In the genomic region with DNA sequence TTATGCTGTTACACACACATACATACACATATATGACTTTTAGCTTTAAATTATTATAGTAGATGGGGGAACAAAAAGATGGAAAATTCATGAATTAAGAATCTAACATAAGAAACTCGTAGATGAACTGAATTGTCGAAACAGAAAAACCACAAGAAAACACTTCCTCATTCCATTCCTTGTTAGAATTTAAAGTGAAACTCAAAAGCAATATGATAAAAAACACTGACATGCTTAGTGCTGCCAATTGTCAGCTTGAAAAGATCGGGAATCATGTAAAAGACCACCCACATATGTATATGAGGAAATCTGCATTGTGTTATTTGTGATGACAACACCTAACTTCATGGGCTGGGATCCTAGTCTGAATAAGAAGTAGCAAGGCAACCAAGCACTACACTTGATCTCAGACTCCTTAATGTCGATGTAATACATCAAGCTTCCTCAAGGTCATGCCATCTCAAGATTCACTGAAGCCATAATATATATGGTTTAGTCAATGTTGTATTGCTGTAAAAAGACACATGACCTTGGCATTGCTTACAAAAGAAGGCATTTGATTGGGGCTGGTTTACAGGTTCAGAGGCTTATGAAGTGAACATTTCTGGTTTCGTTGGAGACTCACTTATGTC, we compare ENCODE assay signal across 21 mouse cellular contexts.
DNase-seq lines count a peak whose midpoint lies in the region; TF ChIP-seq lines count a peak whose summit lies in the region.
"Had no signal": no experiment of that assay in that cellular context is flagged by ENCODE, and none has a peak within 500 bp of the region (broad histone marks: within the 10 kb centered on the region; RNA-seq: fewer than 3 reads in every experiment).

No protein-coding gene starts in this region.

- peaks cover 10% of the 10 kb centered on the region for H3K4me1 ChIP-seq in bone marrow macrophage, adult 2 months (ENCODE audit: control insufficient read depth, insufficient read depth, low read length)
- H3K4me1 ChIP-seq: embryonic facial prominence, embryonic 13.5 days; forebrain, embryonic 13.5 days; hindbrain, embryonic 13.5 days had no signal

- peak overlapping the region; percentile 78 for H3K27ac ChIP-seq in bone marrow macrophage, adult 2 months (ENCODE audit: insufficient read depth, low read depth, low read length)
- H3K27ac ChIP-seq in macrophage: peak overlapping the region; percentile 28; the same call in 1 of the 2 replicates
- H3K27ac ChIP-seq: embryonic facial prominence, embryonic 13.5 days; forebrain, embryonic 13.5 days; hindbrain, embryonic 13.5 days; hindbrain, postnatal 0 days had no signal

- no peak overlapping the region; the same call in 1 of the 2 replicates for H3K4me3 ChIP-seq in bone marrow macrophage, adult 2 months (ENCODE audit: insufficient read depth, low read length)
- no peak overlapping the region for H3K4me3 ChIP-seq in macrophage (ENCODE audit: inconsistent target)
- H3K4me3 ChIP-seq: embryonic facial prominence, embryonic 13.5 days; forebrain, embryonic 13.5 days; hindbrain, embryonic 13.5 days had no signal

- TF ChIP-seq CTCF in bone marrow macrophage, adult 2 months (IDR thresholded peaks at IDR 0.05; ENCODE audit: low read depth, low read length): no peak

- 23% methylated on average over 5 of the region's 5 CpGs for WGBS in macrophage (ENCODE audit: missing documents)

- no peaks in the 10 kb centered on the region for H3K79me2 ChIP-seq in macrophage (ENCODE audit: inconsistent target)

- no peaks in the 10 kb centered on the region for H3K36me3 ChIP-seq in macrophage (ENCODE audit: inconsistent target)
- H3K36me3 ChIP-seq in splenic B cell, adult 2 months (ENCODE audit: control insufficient read depth, insufficient read depth, low read length, poor library complexity, severe bottlenecking): no peaks in the 10 kb centered on the region
- H3K36me3 ChIP-seq: embryonic facial prominence, embryonic 13.5 days; hindbrain, embryonic 13.5 days had no signal

- H3K27me3 ChIP-seq in splenic B cell, adult 2 months (ENCODE audit: control insufficient read depth, insufficient read depth, low read length, poor library complexity, severe bottlenecking): no peaks in the 10 kb centered on the region
- H3K27me3 ChIP-seq: embryonic facial prominence, embryonic 13.5 days; forebrain, embryonic 13.5 days; hindbrain, embryonic 13.5 days had no signal

- TF ChIP-seq POLR2A in bone marrow macrophage, adult 2 months (IDR thresholded peaks at IDR 0.05; ENCODE audit: borderline replicate concordance, low read depth, low read length): no peak

- DNase-seq in 416B (ENCODE audit: low read depth): peak; percentile 46
- peak; percentile 4 for DNase-seq in splenic B cell, adult 2 months (ENCODE audit: low read depth, low spot score)
- DNase-seq in adrenal gland, postnatal 4 days (ENCODE audit: low spot score in 2 of 2): no peak
- no peak for DNase-seq in lung, postnatal 14 days
- DNase-seq in left cerebral cortex, adult 18-20 months (ENCODE audit: low spot score in 2 of 2): no peak
- DNase-seq: adrenal gland, adult 8-10 months; adrenal gland, postnatal 36 days; cerebellum, adult 11-12 months; cerebellum, adult 9-10 months; cerebellum, postnatal 25 days; forebrain, postnatal 0 days; gastrocnemius, postnatal 14 days; heart, adult 11 months; heart, postnatal 10 days; heart, postnatal 4 days had no signal

Comparison
In these comparisons a context has a peak if more than half of its experiments do, and no peak if none do; other contexts are left out.
1. DNase-seq: peak in 416B (single experiment) and splenic B cell, adult 2 months (single experiment); none in adrenal gland, postnatal 4 days (0 of 2), lung, postnatal 14 days (single experiment) and left cerebral cortex, adult 18-20 months (0 of 2).